ENCODE assay signal across 8 mouse cellular contexts in the genomic region with DNA sequence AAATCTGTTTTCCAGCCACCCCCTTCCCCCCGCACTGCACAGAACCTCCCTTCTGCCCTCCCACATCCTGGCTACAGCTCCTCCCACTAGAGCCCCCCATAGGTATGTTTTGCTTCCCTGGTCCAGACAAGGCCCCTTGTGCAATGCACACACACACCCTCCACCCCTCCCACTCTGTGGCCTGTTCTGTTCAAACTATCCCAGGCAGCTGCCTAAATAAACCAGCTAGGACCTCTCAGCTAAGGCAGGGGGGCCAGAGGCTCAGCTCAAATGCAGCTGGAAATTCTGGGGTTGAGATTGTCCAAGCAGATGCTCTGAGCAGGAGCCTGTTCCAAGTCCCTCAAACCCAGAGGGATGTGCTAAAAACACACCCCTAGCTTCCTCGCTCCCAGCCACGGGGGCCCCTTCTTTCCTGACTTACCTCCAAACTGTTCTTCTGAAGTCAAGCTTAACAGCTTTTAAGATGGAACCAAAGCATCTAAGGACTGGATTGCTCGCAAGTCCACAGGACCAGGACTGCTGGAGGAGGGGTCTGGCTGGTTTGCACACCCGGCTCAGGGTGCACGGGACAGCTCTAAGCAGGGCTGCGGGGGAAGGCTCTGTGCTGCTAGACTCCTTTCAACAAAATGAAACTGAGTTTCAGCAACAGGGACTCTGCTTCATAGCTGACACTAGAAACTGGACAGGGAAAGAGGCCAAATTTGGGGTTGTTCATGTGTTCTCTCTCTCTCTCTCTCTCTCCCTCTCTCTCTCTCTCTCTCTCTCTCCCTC. TPM values are rescaled to one million over a fixed set of nuclear protein-coding genes. Genes with fewer than 3 reads are reported as not detected.
DNase-seq lines count a peak whose midpoint lies in the region; ATAC-seq and TF ChIP-seq lines count a peak whose summit lies in the region.

No protein-coding gene starts in this region.

- H3K27ac ChIP-seq in kidney, embryonic 14.5 days (ENCODE audit: low read depth, low read length) = peak overlapping the region; percentile 90
- peak overlapping the region; percentile 77 for H3K27ac ChIP-seq in embryonic fibroblast, embryonic 13.5 days (ENCODE audit: insufficient read depth, low read length)

- WGBS in kidney, embryonic 14.5 days = 11% methylated on average over 7 of the region's 7 CpGs

- intact Hi-C loops in heart, postnatal 14 days (cut with DNase I) = no loop called here

- no peaks in the 10 kb centered on the region for H3K9me3 ChIP-seq in kidney, embryonic 14.5 days (ENCODE audit: control insufficient read depth, low read length)

- ATAC-seq in kidney, embryonic 14.5 days (ENCODE audit: low FRiP score, low TSS enrichment) = peak; percentile 89
- ATAC-seq in erythroblast, adult 5-6 weeks (replicated peaks; ENCODE audit: low FRiP score, poor library complexity, severe bottlenecking) = no peak

- peak overlapping the region; percentile 54; the same call in 1 of the 2 replicates for H3K9ac ChIP-seq in kidney, embryonic 14.5 days (ENCODE audit: low read depth, low read length)

- no peak for DNase-seq in kidney, adult 18-20 months
- DNase-seq in heart, postnatal 14 days = peak; percentile 58 to 65
- DNase-seq in liver = peak; percentile 49
- DNase-seq in skeletal muscle tissue, adult 2 months (ENCODE audit: low read depth, low spot score) = peak; percentile 74
- no peak for DNase-seq in cerebellum, adult 11 months

- TF ChIP-seq CTCF in embryonic fibroblast, embryonic 13.5 days (IDR thresholded peaks at IDR 0.05; ENCODE audit: borderline replicate concordance, insufficient read depth, low read length) = no peak

- H3K4me2 ChIP-seq in kidney, embryonic 14.5 days (replicated peaks; ENCODE audit: low read depth, low read length) = peak overlapping the region; percentile 58

- peaks cover 40% of the 10 kb centered on the region for H3K4me1 ChIP-seq in kidney, embryonic 14.5 days (ENCODE audit: control insufficient read depth, insufficient read depth, low read length)
- H3K4me1 ChIP-seq in embryonic fibroblast, embryonic 13.5 days (ENCODE audit: control insufficient read depth, insufficient read depth, low read length) = 0 out of 2 replicates have a peak, but pooled peaks cover 2% of the 10 kb centered on the region

- no peaks in the 10 kb centered on the region for H3K27me3 ChIP-seq in kidney, embryonic 14.5 days (ENCODE audit: control insufficient read depth, insufficient read depth, low read length)

- peak; percentile 32; the same call in 1 of the 2 replicates for TF ChIP-seq POLR2A in embryonic fibroblast, embryonic 13.5 days (IDR thresholded peaks at IDR 0.05; ENCODE audit: low read depth, low read length)

- H3K4me3 ChIP-seq in kidney, embryonic 14.5 days (ENCODE audit: low read length) = peak overlapping the region; percentile 24; the same call in 1 of the 2 replicates
- no peak overlapping the region for H3K4me3 ChIP-seq in embryonic fibroblast, embryonic 13.5 days (ENCODE audit: insufficient read depth, low read length)

- peaks cover 7% of the 10 kb centered on the region; the same call in 1 of the 2 replicates for H3K36me3 ChIP-seq in kidney, embryonic 14.5 days (ENCODE audit: control insufficient read depth, insufficient read depth, low read length)

RNA-seq across cellular contexts. Expression of a gene that starts 40.1 kb away (rescaled TPM):
- polyA plus RNA-seq in kidney, embryonic 14.5 days (2014; fragmentation: Nextera tagmentation; extraction: Ambion mirVana) = 0.09 and 0.57 TPM in 2 replicates
- not detected in 2 replicates for polyA plus RNA-seq in embryonic fibroblast, embryonic 13.5 days (2011; ENCODE audit: insufficient read length, low read depth, missing spikeins)
- under 1 TPM in 1 of 2 experiments, not detected in 1; 0.53 TPM for total RNA-seq in heart, postnatal 14 days (2021)
- not detected in 2 replicates for total RNA-seq in erythroblast, adult 5-6 weeks (2015; ENCODE audit: low replicate concordance)
- not detected in 2 replicates for total RNA-seq in erythroblast, adult 5-6 weeks (2017; ENCODE audit: low replicate concordance)

RNA-seq across cellular contexts. Expression of a gene that starts 45.4 kb away (rescaled TPM):
- 47.4 and 48.6 TPM in 2 replicates for polyA plus RNA-seq in kidney, embryonic 14.5 days (2014; fragmentation: Nextera tagmentation; extraction: Ambion mirVana)
- polyA plus RNA-seq in embryonic fibroblast, embryonic 13.5 days (2011; ENCODE audit: insufficient read length, low read depth, missing spikeins) = 17.8 and 36.3 TPM in 2 replicates
- 10 to 100 TPM; 44.0 to 44.6 TPM for total RNA-seq in heart, postnatal 14 days (2021)
- total RNA-seq in erythroblast, adult 5-6 weeks (2015; ENCODE audit: low replicate concordance) = 0.63 TPM in 1 of 2 replicates, not detected in the other
- not detected in 2 replicates for total RNA-seq in erythroblast, adult 5-6 weeks (2017; ENCODE audit: low replicate concordance)

RNA-seq across cellular contexts. Expression of a gene that starts 45.4 kb away (rescaled TPM):
- 0.12 and 0.23 TPM in 2 replicates for polyA plus RNA-seq in kidney, embryonic 14.5 days (2014; fragmentation: Nextera tagmentation; extraction: Ambion mirVana)
- 0.30 TPM in 1 of 2 replicates, not detected in the other for polyA plus RNA-seq in embryonic fibroblast, embryonic 13.5 days (2011; ENCODE audit: insufficient read length, low read depth, missing spikeins)
- total RNA-seq in heart, postnatal 14 days (2021) = 1 to 10 TPM; 3.0 to 3.3 TPM
- not detected in 2 replicates for total RNA-seq in erythroblast, adult 5-6 weeks (2015; ENCODE audit: low replicate concordance)
- total RNA-seq in erythroblast, adult 5-6 weeks (2017; ENCODE audit: low replicate concordance) = not detected in 2 replicates

Comparison
In these comparisons a context has a peak if more than half of its experiments do, and no peak if none do; other contexts are left out.
1. DNase-seq: peak in heart, postnatal 14 days (2 of 2), liver (single experiment) and skeletal muscle tissue, adult 2 months (single experiment); none in kidney, adult 18-20 months (single experiment) and cerebellum, adult 11 months (single experiment).
2. RNA of a gene that starts 45.4 kb away (total RNA-seq): 44.0 to 44.6 TPM in heart, postnatal 14 days; 0.63 TPM in erythroblast, adult 5-6 weeks; every median in the first group is over 10 times any median in the second.
3. RNA of a gene that starts 45.4 kb away (total RNA-seq): 3.0 to 3.3 TPM in heart, postnatal 14 days; not detected in erythroblast, adult 5-6 weeks; every median in the first group is over 4 times any median in the second.